Mouse (Mus musculus): ENCODE measurements around the gene Tas2r108. TPM values are rescaled to one million over a fixed set of nuclear protein-coding genes. Genes with fewer than 3 reads are reported as not detected.

Tas2r108 gene
- not detected in 2 replicates for polyA plus RNA-seq (2014; fragmentation: Nextera tagmentation; extraction: Ambion mirVana)

GRCm38 (mm10) chr6:40493229-40493628 is at the start of gene Tas2r108:
TSS of gene Tas2r108 (plus strand) at chr6:40493529.
- Histone ChIP-seq H3K27ac (replicated peaks in 1 of 2; ENCODE audit: control insufficient read depth in 1 of 2, insufficient read depth in 1 of 2, low read depth in 2 of 2, low read length in 2 of 2) (no peak within 1 kb of the TSS), H3K27me3 (ENCODE audit: control insufficient read depth, insufficient read depth, low read length) (no peaks in the 10 kb centered on the region), H3K4me3 (ENCODE audit: control insufficient read depth in 1 of 2, insufficient read depth in 1 of 2, low read depth in 1 of 2, low read length in 2 of 2) (no peak within 1 kb of the TSS), H3K4me2 (ENCODE audit: low read length) (no peak within 1 kb of the TSS), H3K9ac (ENCODE audit: low read length) (no peak within 1 kb of the TSS), H3K9me3 (ENCODE audit: control insufficient read depth, low read length) (no peaks in the 10 kb centered on the region), H3K36me3 (ENCODE audit: control insufficient read depth, insufficient read depth, low read length) (no peaks in the 10 kb centered on the region), H3K4me1 (ENCODE audit: control insufficient read depth in 2 of 2, insufficient read depth in 2 of 2, low read length in 2 of 2) (no peaks in the 10 kb centered on the region)
- 82% methylated on average over 3 of the region's 3 CpGs for WGBS
- ATAC-seq (ENCODE audit: insufficient number of reproducible peaks, insufficient read depth, low FRiP score, low read depth) = no peak

- Histone ChIP-seq H3K27ac (replicated peaks in 1 of 2; ENCODE audit: control insufficient read depth in 1 of 2, insufficient read depth in 1 of 2, low read depth in 2 of 2, low read length in 2 of 2) (no peak overlapping the region), H3K9ac (ENCODE audit: low read length) (no peak overlapping the region), H3K4me3 (ENCODE audit: control insufficient read depth in 1 of 2, insufficient read depth in 1 of 2, low read depth in 1 of 2, low read length in 2 of 2) (no peak overlapping the region), H3K4me2 (ENCODE audit: low read length) (no peak overlapping the region), H3K4me1 (ENCODE audit: control insufficient read depth in 2 of 2, insufficient read depth in 2 of 2, low read length in 2 of 2) (no peaks in the 10 kb centered on the region), H3K9me3 (ENCODE audit: control insufficient read depth, low read length) (no peaks in the 10 kb centered on the region), H3K36me3 (ENCODE audit: control insufficient read depth, insufficient read depth, low read length) (no peaks in the 10 kb centered on the region), H3K27me3 (ENCODE audit: control insufficient read depth, insufficient read depth, low read length) (peaks cover 9% of the 10 kb centered on the region)
- no peak for ATAC-seq (ENCODE audit: insufficient number of reproducible peaks, insufficient read depth, low FRiP score, low read depth)
Observed at GRCm38 (mm10) chr6:40448626-40449025, 44.7 kb upstream of the Tas2r108 start.

GRCm38 (mm10) chr6:40454436-40455041 is 38.8 kb upstream of the Tas2r108 start:
- Histone ChIP-seq H3K9me3 (ENCODE audit: control insufficient read depth, low read length) (no peaks in the 10 kb centered on the region), H3K9ac (ENCODE audit: low read length) (no peak overlapping the region), H3K4me3 (ENCODE audit: control insufficient read depth in 1 of 2, insufficient read depth in 1 of 2, low read depth in 1 of 2, low read length in 2 of 2) (no peak overlapping the region), H3K4me2 (ENCODE audit: low read length) (no peak overlapping the region), H3K27ac (replicated peaks in 1 of 2; ENCODE audit: control insufficient read depth in 1 of 2, insufficient read depth in 1 of 2, low read depth in 2 of 2, low read length in 2 of 2) (no peak overlapping the region), H3K4me1 (ENCODE audit: control insufficient read depth in 2 of 2, insufficient read depth in 2 of 2, low read length in 2 of 2) (no peaks in the 10 kb centered on the region), H3K27me3 (ENCODE audit: control insufficient read depth, insufficient read depth, low read length) (no peaks in the 10 kb centered on the region), H3K36me3 (ENCODE audit: control insufficient read depth, insufficient read depth, low read length) (no peaks in the 10 kb centered on the region)
- WGBS = 24% methylated on average over 7 of the region's 7 CpGs
- no peak for ATAC-seq (ENCODE audit: insufficient number of reproducible peaks, insufficient read depth, low FRiP score, low read depth)

GRCm38 (mm10) chr6:40465710-40466109 is 27.6 kb upstream of the Tas2r108 start:
- ATAC-seq (ENCODE audit: insufficient number of reproducible peaks, insufficient read depth, low FRiP score, low read depth) = no peak
- WGBS = 41% methylated on average over 6 of the region's 6 CpGs
- H3K4me3 ChIP-seq (ENCODE audit: control insufficient read depth in 1 of 2, insufficient read depth in 1 of 2, low read depth in 1 of 2, low read length in 2 of 2) = no peak overlapping the region
- no peaks in the 10 kb centered on the region for H3K36me3 ChIP-seq (ENCODE audit: control insufficient read depth, insufficient read depth, low read length)
- no peaks in the 10 kb centered on the region for H3K4me1 ChIP-seq (ENCODE audit: control insufficient read depth in 2 of 2, insufficient read depth in 2 of 2, low read length in 2 of 2)
- H3K27me3 ChIP-seq (ENCODE audit: control insufficient read depth, insufficient read depth, low read length) = no peaks in the 10 kb centered on the region
- no peak overlapping the region for H3K27ac ChIP-seq (replicated peaks in 1 of 2; ENCODE audit: control insufficient read depth in 1 of 2, insufficient read depth in 1 of 2, low read depth in 2 of 2, low read length in 2 of 2)
- H3K9me3 ChIP-seq (ENCODE audit: control insufficient read depth, low read length) = no peaks in the 10 kb centered on the region
- no peak overlapping the region for H3K4me2 ChIP-seq (ENCODE audit: low read length)
- H3K9ac ChIP-seq (ENCODE audit: low read length) = no peak overlapping the region

GRCm38 (mm10) chr6:40470916-40471719 is 22.2 kb upstream of the Tas2r108 start, which contains the start of gene Ssbp1:
TSS of gene Ssbp1 (plus strand) at chr6:40471352.
- peak within 1 kb of the TSS; percentile 92 to 98 for H3K27ac ChIP-seq (replicated peaks in 1 of 2; ENCODE audit: control insufficient read depth in 1 of 2, insufficient read depth in 1 of 2, low read depth in 2 of 2, low read length in 2 of 2)
- H3K4me2 ChIP-seq (ENCODE audit: low read length) = peak within 1 kb of the TSS; percentile 81
- H3K27me3 ChIP-seq (ENCODE audit: control insufficient read depth, insufficient read depth, low read length) = no peaks in the 10 kb centered on the region
- H3K4me1 ChIP-seq (ENCODE audit: control insufficient read depth in 2 of 2, insufficient read depth in 2 of 2, low read length in 2 of 2) = peaks cover 2 to 4% of the 10 kb centered on the region in 2 experiments
- H3K9ac ChIP-seq (ENCODE audit: low read length) = peak within 1 kb of the TSS; percentile 96
- H3K36me3 ChIP-seq (ENCODE audit: control insufficient read depth, insufficient read depth, low read length) = peaks cover 30% of the 10 kb centered on the region
- peak; percentile 94 for ATAC-seq (ENCODE audit: insufficient number of reproducible peaks, insufficient read depth, low FRiP score, low read depth)
- H3K9me3 ChIP-seq (ENCODE audit: control insufficient read depth, low read length) = no peaks in the 10 kb centered on the region
- under 1% methylated on average over 54 of the region's 54 CpGs for WGBS
- H3K4me3 ChIP-seq (ENCODE audit: control insufficient read depth in 1 of 2, insufficient read depth in 1 of 2, low read depth in 1 of 2, low read length in 2 of 2) = peak within 1 kb of the TSS; percentile 75 to 90

- Histone ChIP-seq H3K4me2 (ENCODE audit: low read length) (peak overlapping the region; percentile 81), H3K4me3 (ENCODE audit: control insufficient read depth in 1 of 2, insufficient read depth in 1 of 2, low read depth in 1 of 2, low read length in 2 of 2) (peak overlapping the region; percentile 75 to 90), H3K27ac (replicated peaks in 1 of 2; ENCODE audit: control insufficient read depth in 1 of 2, insufficient read depth in 1 of 2, low read depth in 2 of 2, low read length in 2 of 2) (peak overlapping the region; percentile 92 to 98), H3K9me3 (ENCODE audit: control insufficient read depth, low read length) (no peaks in the 10 kb centered on the region), H3K9ac (ENCODE audit: low read length) (peak overlapping the region; percentile 96), H3K27me3 (ENCODE audit: control insufficient read depth, insufficient read depth, low read length) (no peaks in the 10 kb centered on the region), H3K36me3 (ENCODE audit: control insufficient read depth, insufficient read depth, low read length) (peaks cover 34% of the 10 kb centered on the region), H3K4me1 (ENCODE audit: control insufficient read depth in 2 of 2, insufficient read depth in 2 of 2, low read length in 2 of 2) (peaks cover 2 to 4% of the 10 kb centered on the region in 2 experiments)
- under 1% methylated on average over 7 of the region's 7 CpGs for WGBS
- ATAC-seq (ENCODE audit: insufficient number of reproducible peaks, insufficient read depth, low FRiP score, low read depth) = no peak
Observed at GRCm38 (mm10) chr6:40471720-40472010, 21.7 kb upstream of the Tas2r108 start.

- Histone ChIP-seq H3K36me3 (ENCODE audit: control insufficient read depth, insufficient read depth, low read length) (peaks cover 66% of the 10 kb centered on the region), H3K4me3 (ENCODE audit: control insufficient read depth in 1 of 2, insufficient read depth in 1 of 2, low read depth in 1 of 2, low read length in 2 of 2) (no peak overlapping the region), H3K4me2 (ENCODE audit: low read length) (no peak overlapping the region), H3K27me3 (ENCODE audit: control insufficient read depth, insufficient read depth, low read length) (no peaks in the 10 kb centered on the region), H3K9ac (ENCODE audit: low read length) (no peak overlapping the region), H3K9me3 (ENCODE audit: control insufficient read depth, low read length) (no peaks in the 10 kb centered on the region), H3K4me1 (ENCODE audit: control insufficient read depth in 2 of 2, insufficient read depth in 2 of 2, low read length in 2 of 2) (peaks cover 2 to 4% of the 10 kb centered on the region in 2 experiments), H3K27ac (replicated peaks in 1 of 2; ENCODE audit: control insufficient read depth in 1 of 2, insufficient read depth in 1 of 2, low read depth in 2 of 2, low read length in 2 of 2) (no peak overlapping the region)
- WGBS = 88% methylated on average over 4 of the region's 4 CpGs
- no peak for ATAC-seq (ENCODE audit: insufficient number of reproducible peaks, insufficient read depth, low FRiP score, low read depth)
Observed at GRCm38 (mm10) chr6:40476132-40476531, 17.2 kb upstream of the Tas2r108 start.
